Mouse (Mus musculus): ENCODE results near the gene Galnt10.
"Not testable (repeated sequence)": the region's sequence is repeated elsewhere in the genome, so short reads cannot be mapped to it uniquely, and the experiment has no call there.

Gene Galnt10

GRCm38 (mm10) chr11:57790866-57791535 is 145.8 kb downstream of the Galnt10 start:
- no peak for DNase-seq (ENCODE audit: low spot score)

- no peak for DNase-seq (ENCODE audit: low spot score)
These were observed 149.8 kb downstream of the Galnt10 start for GRCm38 (mm10) chr11:57795086-57795485.

GRCm38 (mm10) chr11:57797828-57798227 is 152.6 kb downstream of the Galnt10 start:
- DNase-seq (ENCODE audit: low spot score), result no peak

GRCm38 (mm10) chr11:57799456-57799855 is 154.2 kb downstream of the Galnt10 start:
- DNase-seq (ENCODE audit: low spot score), result no peak

- DNase-seq (ENCODE audit: low spot score), result peak; percentile 2
These were observed 155.2 kb downstream of the Galnt10 start for GRCm38 (mm10) chr11:57800266-57800951.

GRCm38 (mm10) chr11:57800971-57801765 is 155.9 kb downstream of the Galnt10 start, which contains the start of gene Sap30l:
Gene Sap30l (plus strand): TSS chr11:57801637.
- DNase-seq (ENCODE audit: low spot score), result peak; percentile 98

GRCm38 (mm10) chr11:57801766-57802510 is 156.7 kb downstream of the Galnt10 start:
- peak; percentile 28 for DNase-seq (ENCODE audit: low spot score)

- no peak for DNase-seq (ENCODE audit: low spot score)
These were observed 157.2 kb downstream of the Galnt10 start for GRCm38 (mm10) chr11:57802511-57802870.

GRCm38 (mm10) chr11:57805047-57805446 is 159.8 kb downstream of the Galnt10 start:
- no peak for DNase-seq (ENCODE audit: low spot score)

- DNase-seq (ENCODE audit: low spot score), result no peak
These were observed 163.9 kb downstream of the Galnt10 start for GRCm38 (mm10) chr11:57809017-57809731.

- DNase-seq (ENCODE audit: low spot score), result no peak
These were observed 164.5 kb downstream of the Galnt10 start for GRCm38 (mm10) chr11:57809732-57810098.

- no peak for DNase-seq (ENCODE audit: low spot score)
These were observed 165.8 kb downstream of the Galnt10 start for GRCm38 (mm10) chr11:57811006-57811405.

GRCm38 (mm10) chr11:57812212-57812611 is 167.0 kb downstream of the Galnt10 start:
- DNase-seq (ENCODE audit: low spot score), result no peak

GRCm38 (mm10) chr11:57813641-57814040 is 168.4 kb downstream of the Galnt10 start:
- no peak for DNase-seq (ENCODE audit: low spot score)

GRCm38 (mm10) chr11:57818189-57818588 is 172.9 kb downstream of the Galnt10 start:
- no peak for DNase-seq (ENCODE audit: low spot score)

GRCm38 (mm10) chr11:57819999-57820581 is 174.8 kb downstream of the Galnt10 start:
- DNase-seq (ENCODE audit: low spot score), result peak; percentile 69

- not testable (repeated sequence) for DNase-seq (ENCODE audit: low spot score)
These were observed 177.9 kb downstream of the Galnt10 start for GRCm38 (mm10) chr11:57823159-57823558.

GRCm38 (mm10) chr11:57823714-57824113 is 178.5 kb downstream of the Galnt10 start:
- DNase-seq (ENCODE audit: low spot score), result no peak

GRCm38 (mm10) chr11:57825234-57825633 is 180.0 kb downstream of the Galnt10 start:
- DNase-seq (ENCODE audit: low spot score), result not testable (repeated sequence)

- DNase-seq (ENCODE audit: low spot score), result no peak
These were observed 182.0 kb downstream of the Galnt10 start for GRCm38 (mm10) chr11:57827048-57827914.

Data from lung, postnatal 25 days (tissue).